Mouse (Mus musculus): ENCODE measurements around the gene Cc2d2b. TPM values are rescaled to one million over a fixed set of nuclear protein-coding genes. Genes with fewer than 3 reads are reported as not detected.
A peak's percentile ranks its signal among the peaks of the same experiment; 100 is the strongest.

Cc2d2b gene
- 0.40 and 1.0 TPM in 2 replicates for total RNA-seq (2012; rRNA removed)

DNA sequence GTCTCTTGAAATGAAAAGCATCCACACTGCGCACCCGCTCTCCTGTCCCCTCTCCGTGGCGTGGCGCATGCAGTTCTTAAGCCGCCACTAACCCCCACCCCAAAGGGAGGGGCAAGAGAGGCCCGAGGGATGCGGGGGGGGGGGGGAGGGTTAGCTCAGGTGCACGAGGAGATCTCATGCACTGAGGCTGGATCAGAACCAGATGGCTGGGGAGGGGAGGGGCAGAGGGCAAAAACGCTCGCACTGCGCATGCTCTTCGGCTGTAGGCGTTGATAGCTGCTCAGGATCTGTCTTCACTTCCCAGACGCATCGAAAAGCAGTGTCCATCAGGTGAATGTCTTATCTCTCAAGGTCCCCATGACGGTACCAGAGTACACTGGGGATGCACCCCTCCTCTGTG, at the start of gene Cc2d2b:
Gene Cc2d2b (plus strand): TSS at position 195 of the 400 bp plus-strand sequence.
- TF ChIP-seq ZNF384 (IDR thresholded peaks at IDR 0.05; ENCODE audit: low read depth, low read length) (no peak), CHD2 (IDR thresholded peaks at IDR 0.05; ENCODE audit: low read depth, low read length) (no peak)
- no peak within 1 kb of the TSS for H3K9ac ChIP-seq (ENCODE audit: insufficient read depth, low read depth, low read length, poor library complexity, severe bottlenecking)
- in situ Hi-C loops (cut with MboI; ENCODE audit: low sequenced_read_pairs in 2 of 2, unreplicated experiment in 2 of 2): no loop called here
- peaks cover 2 to 4% of the 10 kb centered on the region in 2 experiments; a peak in 1 of 4 replicates for H3K4me1 ChIP-seq (ENCODE audit: control insufficient read depth in 2 of 2, insufficient read depth in 2 of 2, low read length in 2 of 2, poor library complexity in 1 of 2)
- H3K36me3 ChIP-seq (ENCODE audit: control insufficient read depth, insufficient read depth, low read length, poor library complexity, severe bottlenecking): no peaks in the 10 kb centered on the region
- no peak within 1 kb of the TSS for H3K27ac ChIP-seq (ENCODE audit: insufficient read depth, low read depth, low read length, poor library complexity, severe bottlenecking)
- no peaks in the 10 kb centered on the region for H3K9me3 ChIP-seq (ENCODE audit: control insufficient read depth, insufficient read depth, low read depth, low read length)
- peak within 1 kb of the TSS; percentile 34 to 49 for H3K4me3 ChIP-seq (ENCODE audit: insufficient read depth in 1 of 2, low read depth in 1 of 2, low read length in 2 of 2, poor library complexity in 1 of 2, severe bottlenecking in 1 of 2)
- peak; percentile 26 for DNase-seq (ENCODE audit: low read depth, low spot score)

DNA sequence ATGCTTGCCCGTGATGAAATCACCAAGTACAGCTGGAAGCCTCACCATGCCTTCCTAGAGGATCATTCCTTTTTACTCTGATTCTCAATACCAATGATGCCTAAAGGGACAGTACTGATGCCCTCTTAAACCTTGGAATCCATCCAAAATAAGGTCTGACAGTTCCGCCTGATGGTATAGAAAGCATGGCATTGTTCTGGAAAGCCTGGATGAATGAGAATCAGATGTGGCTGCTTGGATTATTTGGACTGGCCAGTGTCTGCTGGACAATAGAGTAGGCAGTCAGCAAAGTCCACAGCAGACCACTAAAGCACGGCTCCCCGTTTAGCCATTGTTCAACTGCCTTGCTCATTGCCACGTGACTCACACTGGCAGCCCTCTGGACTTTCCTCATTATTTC, 48.7 kb upstream of the Cc2d2b start:
- TF ChIP-seq HCFC1 (IDR thresholded peaks at IDR 0.05; ENCODE audit: borderline replicate concordance, insufficient read depth, low read length): no peak
- no peak for TF ChIP-seq MAFK (IDR thresholded peaks at IDR 0.05; ENCODE audit: insufficient read depth, low read depth, low read length)
- no peak for TF ChIP-seq CHD2 (IDR thresholded peaks at IDR 0.05; ENCODE audit: low read depth, low read length)
- no peak for TF ChIP-seq ZC3H11A (IDR thresholded peaks at IDR 0.05; ENCODE audit: borderline replicate concordance, low read depth, low read length)
- no peak for TF ChIP-seq ZNF384 (IDR thresholded peaks at IDR 0.05; ENCODE audit: low read depth, low read length)
- in situ Hi-C loops (cut with MboI; ENCODE audit: low sequenced_read_pairs in 2 of 2, unreplicated experiment in 2 of 2): no loop called here
- H3K4me1 ChIP-seq (ENCODE audit: control insufficient read depth in 2 of 2, insufficient read depth in 2 of 2, low read length in 2 of 2, poor library complexity in 1 of 2): no peaks in the 10 kb centered on the region
- H3K27ac ChIP-seq (ENCODE audit: insufficient read depth, low read depth, low read length, poor library complexity, severe bottlenecking): no peak overlapping the region
- no peaks in the 10 kb centered on the region for H3K36me3 ChIP-seq (ENCODE audit: control insufficient read depth, insufficient read depth, low read length, poor library complexity, severe bottlenecking)
- no peak overlapping the region for H3K9ac ChIP-seq (ENCODE audit: insufficient read depth, low read depth, low read length, poor library complexity, severe bottlenecking)
- no peaks in the 10 kb centered on the region for H3K9me3 ChIP-seq (ENCODE audit: control insufficient read depth, insufficient read depth, low read depth, low read length)
- DNase-seq (ENCODE audit: low read depth, low spot score): no peak
- no peak overlapping the region for H3K4me3 ChIP-seq (ENCODE audit: insufficient read depth in 1 of 2, low read depth in 1 of 2, low read length in 2 of 2, poor library complexity in 1 of 2, severe bottlenecking in 1 of 2)

DNA sequence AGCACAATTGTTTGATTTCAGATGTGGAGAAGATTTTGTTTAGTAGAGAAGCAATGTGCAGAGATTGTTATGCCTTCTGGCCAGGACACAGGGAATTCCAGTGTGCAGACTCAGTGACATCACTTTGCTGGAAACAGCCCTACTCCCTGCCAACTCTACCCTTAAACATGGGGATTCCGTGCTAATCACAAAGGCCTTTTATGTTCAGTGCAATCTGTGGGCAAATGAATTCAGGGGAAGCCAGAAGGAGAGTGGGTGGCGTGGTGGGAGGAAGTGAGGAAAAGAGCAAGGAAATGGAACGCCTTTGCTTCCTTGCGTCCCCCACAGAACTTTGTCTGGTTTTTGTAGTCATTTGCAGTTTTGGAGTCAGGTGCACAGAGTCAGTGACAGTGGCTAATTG, 46.1 kb upstream of the Cc2d2b start:
- DNase-seq (ENCODE audit: low read depth, low spot score): no peak
- TF ChIP-seq MAFK (IDR thresholded peaks at IDR 0.05; ENCODE audit: insufficient read depth, low read depth, low read length) (no peak), ZNF384 (IDR thresholded peaks at IDR 0.05; ENCODE audit: low read depth, low read length) (no peak), CHD2 (IDR thresholded peaks at IDR 0.05; ENCODE audit: low read depth, low read length) (no peak), HCFC1 (IDR thresholded peaks at IDR 0.05; ENCODE audit: borderline replicate concordance, insufficient read depth, low read length) (no peak), ZC3H11A (IDR thresholded peaks at IDR 0.05; ENCODE audit: borderline replicate concordance, low read depth, low read length) (no peak)
- in situ Hi-C loops (cut with MboI; ENCODE audit: low sequenced_read_pairs in 2 of 2, unreplicated experiment in 2 of 2): no loop called here
- H3K4me3 ChIP-seq (ENCODE audit: insufficient read depth in 1 of 2, low read depth in 1 of 2, low read length in 2 of 2, poor library complexity in 1 of 2, severe bottlenecking in 1 of 2): no peak overlapping the region
- no peaks in the 10 kb centered on the region for H3K9me3 ChIP-seq (ENCODE audit: control insufficient read depth, insufficient read depth, low read depth, low read length)
- no peaks in the 10 kb centered on the region for H3K36me3 ChIP-seq (ENCODE audit: control insufficient read depth, insufficient read depth, low read length, poor library complexity, severe bottlenecking)
- no peak overlapping the region for H3K27ac ChIP-seq (ENCODE audit: insufficient read depth, low read depth, low read length, poor library complexity, severe bottlenecking)
- no peaks in the 10 kb centered on the region for H3K4me1 ChIP-seq (ENCODE audit: control insufficient read depth in 2 of 2, insufficient read depth in 2 of 2, low read length in 2 of 2, poor library complexity in 1 of 2)
- H3K9ac ChIP-seq (ENCODE audit: insufficient read depth, low read depth, low read length, poor library complexity, severe bottlenecking): no peak overlapping the region

DNA sequence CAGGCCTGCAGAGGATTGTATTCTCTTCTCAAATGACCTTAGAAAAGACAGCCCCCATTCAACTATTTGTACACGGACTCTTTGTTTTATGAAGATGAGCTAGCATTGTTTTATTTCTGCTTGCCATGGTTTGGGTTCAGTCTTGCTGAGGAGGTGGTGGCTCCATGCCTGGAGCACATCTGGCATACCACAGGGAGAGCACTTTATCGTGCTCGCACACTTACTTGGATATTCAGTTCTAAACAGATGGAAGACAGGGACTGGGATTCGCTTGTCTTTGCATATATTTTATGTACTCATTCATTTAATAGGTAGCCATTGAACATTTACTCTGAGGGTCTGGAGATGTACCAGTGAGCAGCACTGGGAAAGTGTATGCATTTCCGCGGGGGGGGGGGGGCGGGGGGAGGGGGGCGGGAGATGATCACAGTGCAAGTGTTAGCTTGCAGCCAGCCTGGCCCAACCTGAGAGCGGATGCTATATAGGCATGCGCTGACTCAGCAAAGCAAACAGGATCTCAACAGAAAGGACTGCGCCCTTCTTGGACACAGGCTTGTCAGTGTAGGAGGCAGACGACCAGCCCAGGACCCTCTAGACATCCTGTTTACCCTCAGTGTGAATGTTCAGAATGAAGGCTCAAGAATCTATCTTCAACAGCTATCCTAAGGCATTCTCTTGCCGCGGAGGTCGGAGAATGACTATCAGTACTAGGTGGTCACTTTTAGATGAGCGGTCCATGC, 35.5 kb upstream of the Cc2d2b start:
- no peaks in the 10 kb centered on the region for H3K4me1 ChIP-seq (ENCODE audit: control insufficient read depth in 2 of 2, insufficient read depth in 2 of 2, low read length in 2 of 2, poor library complexity in 1 of 2)
- H3K9me3 ChIP-seq (ENCODE audit: control insufficient read depth, insufficient read depth, low read depth, low read length): no peaks in the 10 kb centered on the region
- DNase-seq (ENCODE audit: low read depth, low spot score): no peak
- no peak overlapping the region for H3K4me3 ChIP-seq (ENCODE audit: insufficient read depth in 1 of 2, low read depth in 1 of 2, low read length in 2 of 2, poor library complexity in 1 of 2, severe bottlenecking in 1 of 2)
- no peak overlapping the region for H3K9ac ChIP-seq (ENCODE audit: insufficient read depth, low read depth, low read length, poor library complexity, severe bottlenecking)
- no peak overlapping the region for H3K27ac ChIP-seq (ENCODE audit: insufficient read depth, low read depth, low read length, poor library complexity, severe bottlenecking)
- no peaks in the 10 kb centered on the region for H3K36me3 ChIP-seq (ENCODE audit: control insufficient read depth, insufficient read depth, low read length, poor library complexity, severe bottlenecking)
- in situ Hi-C loops (cut with MboI; ENCODE audit: low sequenced_read_pairs in 2 of 2, unreplicated experiment in 2 of 2): no loop called here
- TF ChIP-seq ZC3H11A (IDR thresholded peaks at IDR 0.05; ENCODE audit: borderline replicate concordance, low read depth, low read length): no peak
- peak; percentile 78 for TF ChIP-seq MAFK (IDR thresholded peaks at IDR 0.05; ENCODE audit: insufficient read depth, low read depth, low read length)

DNA sequence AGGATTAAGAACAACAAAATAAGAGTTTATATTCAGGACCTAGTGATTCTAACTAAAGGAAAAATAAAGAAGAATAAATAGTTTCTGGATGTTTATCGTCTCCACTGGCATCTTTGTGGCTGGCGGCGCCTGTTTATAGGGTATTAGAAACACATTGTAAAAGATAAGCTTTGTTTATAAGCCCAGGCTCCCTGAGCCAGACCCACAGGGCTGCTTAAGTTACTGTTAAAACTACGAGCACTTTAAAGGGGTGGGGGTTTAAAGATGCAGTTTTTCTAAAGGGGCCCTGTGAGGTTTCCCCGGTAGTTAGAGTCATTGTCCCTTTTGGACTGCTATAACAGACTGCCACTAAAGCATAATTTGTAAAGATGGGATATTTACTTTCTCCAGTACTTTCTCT, 33.9 kb upstream of the Cc2d2b start:
- Histone ChIP-seq H3K4me3 (ENCODE audit: insufficient read depth in 1 of 2, low read depth in 1 of 2, low read length in 2 of 2, poor library complexity in 1 of 2, severe bottlenecking in 1 of 2) (no peak overlapping the region), H3K27ac (ENCODE audit: insufficient read depth, low read depth, low read length, poor library complexity, severe bottlenecking) (no peak overlapping the region), H3K9ac (ENCODE audit: insufficient read depth, low read depth, low read length, poor library complexity, severe bottlenecking) (no peak overlapping the region), H3K4me1 (ENCODE audit: control insufficient read depth in 2 of 2, insufficient read depth in 2 of 2, low read length in 2 of 2, poor library complexity in 1 of 2) (peaks cover 0 to 3% of the 10 kb centered on the region in 2 experiments; a peak in 2 of 4 replicates), H3K9me3 (ENCODE audit: control insufficient read depth, insufficient read depth, low read depth, low read length) (no peaks in the 10 kb centered on the region), H3K36me3 (ENCODE audit: control insufficient read depth, insufficient read depth, low read length, poor library complexity, severe bottlenecking) (no peaks in the 10 kb centered on the region)
- TF ChIP-seq ZNF384 (IDR thresholded peaks at IDR 0.05; ENCODE audit: low read depth, low read length): no peak
- no peak for TF ChIP-seq HCFC1 (IDR thresholded peaks at IDR 0.05; ENCODE audit: borderline replicate concordance, insufficient read depth, low read length)
- no peak for TF ChIP-seq ZC3H11A (IDR thresholded peaks at IDR 0.05; ENCODE audit: borderline replicate concordance, low read depth, low read length)
- no peak for TF ChIP-seq CHD2 (IDR thresholded peaks at IDR 0.05; ENCODE audit: low read depth, low read length)
- no peak for TF ChIP-seq MAFK (IDR thresholded peaks at IDR 0.05; ENCODE audit: insufficient read depth, low read depth, low read length)
- no peak for DNase-seq (ENCODE audit: low read depth, low spot score)
- in situ Hi-C loops (cut with MboI; ENCODE audit: low sequenced_read_pairs in 2 of 2, unreplicated experiment in 2 of 2): no loop called here
